Mouse (Mus musculus): ENCODE results near the gene Arpc5l. TPM values are rescaled to one million over a fixed set of nuclear protein-coding genes. Genes with fewer than 3 reads are reported as not detected.

The Arpc5l gene
- polyA plus RNA-seq, 1 experiment from 2014 or later: 68.3 TPM

DNA sequence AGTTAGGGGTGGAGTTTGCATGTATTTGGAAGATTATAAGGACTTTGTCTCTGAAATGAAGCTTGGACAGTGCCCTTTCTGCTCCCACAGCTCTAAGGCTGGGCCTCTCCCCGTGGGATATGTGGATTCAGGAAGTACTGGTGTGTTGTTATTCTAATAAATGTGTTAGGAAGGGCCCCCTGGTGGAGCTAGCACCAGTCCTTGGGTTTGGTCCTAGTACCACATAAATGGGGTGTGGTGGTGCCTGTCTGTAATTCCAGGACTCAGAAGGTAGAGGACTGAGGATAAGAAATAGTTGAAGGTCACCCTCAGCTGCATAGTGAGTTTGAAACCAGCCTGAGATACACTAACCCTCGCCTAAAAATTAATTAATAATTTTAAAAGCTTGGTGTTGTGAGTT is 31.9 kb upstream of the Arpc5l start:
- no peak overlapping the region for H3K4me3 ChIP-seq (ENCODE audit: low read depth, low read length)
- no peaks in the 10 kb centered on the region for H3K4me1 ChIP-seq (replicated peaks; ENCODE audit: control insufficient read depth, insufficient read depth, low read length)
- peak; percentile 40; the same call in 1 of the 2 replicates for TF ChIP-seq CTCF (IDR thresholded peaks at IDR 0.05; ENCODE audit: low read depth)
- no peak overlapping the region for H3K4me2 ChIP-seq (replicated peaks; ENCODE audit: low read depth)
- H3K9me3 ChIP-seq (ENCODE audit: control insufficient read depth): no peaks in the 10 kb centered on the region
- H3K9ac ChIP-seq (ENCODE audit: low read depth, low read length): no peak overlapping the region
- H3K27me3 ChIP-seq (replicated peaks; ENCODE audit: control insufficient read depth, insufficient read depth, low read length): no peaks in the 10 kb centered on the region
- WGBS: 29% methylated on average over 2 of the region's 2 CpGs
- no peaks in the 10 kb centered on the region for H3K36me3 ChIP-seq (ENCODE audit: control insufficient read depth, insufficient read depth)
- ATAC-seq: peak; percentile 29; the same call in 1 of the 2 replicates
- H3K27ac ChIP-seq (ENCODE audit: low read depth, low read length): no peak overlapping the region

DNA sequence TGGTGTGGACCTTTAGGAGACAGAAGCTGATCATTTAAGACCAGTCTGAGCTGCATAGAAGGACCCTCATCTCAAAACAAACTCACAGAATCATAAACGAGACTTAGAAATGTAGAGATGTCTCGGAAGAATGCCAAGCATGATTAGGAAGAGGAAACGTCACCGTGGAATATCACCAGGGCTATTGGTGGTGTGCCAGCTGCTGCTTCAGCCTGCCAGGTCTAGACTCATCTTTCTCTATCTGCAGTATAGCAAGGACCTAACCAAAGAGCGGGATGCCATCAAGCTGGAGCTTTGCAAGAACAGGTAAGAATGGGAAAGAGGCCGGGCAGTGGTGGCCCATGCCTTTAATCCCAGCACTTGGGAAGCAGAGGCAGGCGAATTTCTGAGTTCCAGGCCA is 31.4 kb upstream of the Arpc5l start:
- Histone ChIP-seq H3K4me3 (ENCODE audit: low read depth, low read length) (no peak overlapping the region), H3K9ac (ENCODE audit: low read depth, low read length) (no peak overlapping the region), H3K27me3 (replicated peaks; ENCODE audit: control insufficient read depth, insufficient read depth, low read length) (no peaks in the 10 kb centered on the region), H3K4me1 (replicated peaks; ENCODE audit: control insufficient read depth, insufficient read depth, low read length) (no peaks in the 10 kb centered on the region), H3K27ac (ENCODE audit: low read depth, low read length) (no peak overlapping the region), H3K4me2 (replicated peaks; ENCODE audit: low read depth) (no peak overlapping the region), H3K36me3 (ENCODE audit: control insufficient read depth, insufficient read depth) (no peaks in the 10 kb centered on the region), H3K9me3 (ENCODE audit: control insufficient read depth) (no peaks in the 10 kb centered on the region)
- WGBS: 70% methylated on average over 7 of the region's 7 CpGs
- no peak for TF ChIP-seq CTCF (IDR thresholded peaks at IDR 0.05; ENCODE audit: low read depth)
- no peak for ATAC-seq

DNA sequence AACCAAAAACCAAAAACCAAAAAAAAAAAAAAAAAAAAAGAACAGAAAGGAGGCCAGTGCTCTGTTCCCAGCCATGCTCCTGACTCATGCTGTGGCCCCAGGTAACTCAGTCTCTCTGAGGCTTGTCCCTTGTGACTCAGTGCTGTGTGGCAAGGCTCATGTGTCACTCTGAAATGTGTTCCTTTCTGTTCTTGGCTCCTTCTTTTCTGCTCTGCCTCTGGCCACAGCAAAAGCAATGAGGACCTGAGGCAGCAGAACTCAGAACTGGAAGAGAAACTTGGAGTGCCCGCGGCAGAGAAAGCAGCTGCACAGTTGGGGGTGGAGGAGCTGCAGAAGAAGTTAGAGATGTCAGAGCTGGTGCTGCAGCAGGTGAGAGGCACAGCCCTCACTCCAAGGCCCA is 31.0 kb upstream of the Arpc5l start:
- no peaks in the 10 kb centered on the region for H3K9me3 ChIP-seq (ENCODE audit: control insufficient read depth)
- ATAC-seq: no peak
- H3K27me3 ChIP-seq (replicated peaks; ENCODE audit: control insufficient read depth, insufficient read depth, low read length): no peaks in the 10 kb centered on the region
- TF ChIP-seq CTCF (IDR thresholded peaks at IDR 0.05; ENCODE audit: low read depth): no peak
- no peaks in the 10 kb centered on the region for H3K4me1 ChIP-seq (replicated peaks; ENCODE audit: control insufficient read depth, insufficient read depth, low read length)
- no peaks in the 10 kb centered on the region for H3K36me3 ChIP-seq (ENCODE audit: control insufficient read depth, insufficient read depth)
- no peak overlapping the region for H3K4me3 ChIP-seq (ENCODE audit: low read depth, low read length)
- H3K9ac ChIP-seq (ENCODE audit: low read depth, low read length): no peak overlapping the region
- H3K4me2 ChIP-seq (replicated peaks; ENCODE audit: low read depth): no peak overlapping the region
- WGBS: 62% methylated on average over 2 of the region's 2 CpGs
- no peak overlapping the region for H3K27ac ChIP-seq (ENCODE audit: low read depth, low read length)

DNA sequence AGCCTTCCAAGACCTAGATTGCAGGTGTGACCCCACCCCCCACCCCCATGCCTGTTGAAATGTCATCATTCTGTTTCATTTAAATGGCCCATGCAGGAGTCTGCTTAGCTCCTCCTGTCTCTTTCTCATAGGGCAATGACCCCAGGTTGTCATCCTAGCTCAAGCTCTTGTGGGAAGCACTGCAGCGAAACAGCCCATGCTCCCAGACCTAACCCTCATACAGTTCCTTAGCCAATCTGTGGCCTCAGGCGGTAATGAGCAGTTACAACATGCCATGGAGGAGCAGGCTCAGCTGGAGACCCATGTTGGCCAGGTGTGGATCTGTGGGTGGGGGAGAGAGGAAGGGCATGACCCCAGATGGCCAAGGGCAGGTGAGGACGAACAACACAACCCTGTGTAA is 30.0 kb upstream of the Arpc5l start:
- no peak overlapping the region for H3K4me3 ChIP-seq (ENCODE audit: low read depth, low read length)
- H3K27ac ChIP-seq (ENCODE audit: low read depth, low read length): no peak overlapping the region
- no peak for TF ChIP-seq CTCF (IDR thresholded peaks at IDR 0.05; ENCODE audit: low read depth)
- no peaks in the 10 kb centered on the region for H3K36me3 ChIP-seq (ENCODE audit: control insufficient read depth, insufficient read depth)
- 80% methylated on average over 3 of the region's 3 CpGs for WGBS
- no peak overlapping the region for H3K9ac ChIP-seq (ENCODE audit: low read depth, low read length)
- H3K9me3 ChIP-seq (ENCODE audit: control insufficient read depth): no peaks in the 10 kb centered on the region
- no peak for ATAC-seq
- H3K27me3 ChIP-seq (replicated peaks; ENCODE audit: control insufficient read depth, insufficient read depth, low read length): no peaks in the 10 kb centered on the region; the same call in 1 of the 2 replicates
- no peaks in the 10 kb centered on the region for H3K4me1 ChIP-seq (replicated peaks; ENCODE audit: control insufficient read depth, insufficient read depth, low read length)
- H3K4me2 ChIP-seq (replicated peaks; ENCODE audit: low read depth): no peak overlapping the region

DNA sequence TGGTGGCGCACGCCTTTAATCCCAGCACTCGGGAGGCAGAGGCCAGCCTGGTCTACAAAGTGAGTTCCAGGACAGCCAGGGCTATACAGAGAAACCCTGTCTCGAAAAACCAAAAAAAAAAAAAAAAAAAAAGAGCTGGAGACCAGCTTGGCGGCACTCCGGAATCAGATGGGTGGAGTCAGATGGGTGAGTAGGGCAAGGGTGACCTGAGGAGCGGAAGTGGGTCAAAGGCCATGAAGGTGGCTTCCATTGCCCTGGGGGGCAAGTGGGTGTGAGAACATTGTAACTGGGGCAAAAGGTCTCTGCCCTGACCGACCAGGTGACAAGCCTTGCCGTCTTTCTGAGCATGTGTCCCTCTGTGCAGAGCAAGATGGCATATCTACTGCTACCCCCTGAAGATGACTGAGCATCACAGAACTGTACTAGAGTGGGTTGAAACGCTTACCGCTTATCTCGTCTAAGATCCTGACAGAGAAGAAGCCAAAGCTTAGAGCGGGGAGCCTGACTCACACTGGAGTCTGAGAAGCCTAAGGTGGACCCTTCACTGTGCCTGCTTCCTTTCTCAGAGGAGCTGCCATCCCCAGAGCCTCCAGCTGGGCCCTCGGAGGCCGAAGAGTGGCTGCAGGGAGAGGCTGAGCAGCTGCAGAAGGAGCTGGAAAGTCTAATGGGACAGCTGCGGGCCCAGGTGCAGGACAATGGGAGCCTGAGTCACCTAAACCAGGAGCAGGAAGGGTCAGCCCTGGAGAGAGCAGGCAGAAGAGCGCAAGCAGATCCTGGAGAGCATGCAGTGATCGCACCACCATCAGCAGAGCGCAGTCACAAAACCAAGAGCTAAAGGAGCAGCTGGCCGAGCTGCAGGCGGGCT is 29.0 kb upstream of the Arpc5l start:
- 78% methylated on average over 20 of the region's 21 CpGs for WGBS
- H3K9ac ChIP-seq (ENCODE audit: low read depth, low read length): no peak overlapping the region
- H3K27ac ChIP-seq (ENCODE audit: low read depth, low read length): no peak overlapping the region
- no peaks in the 10 kb centered on the region for H3K36me3 ChIP-seq (ENCODE audit: control insufficient read depth, insufficient read depth)
- H3K27me3 ChIP-seq (replicated peaks; ENCODE audit: control insufficient read depth, insufficient read depth, low read length): no peaks in the 10 kb centered on the region; the same call in 1 of the 2 replicates
- no peaks in the 10 kb centered on the region for H3K4me1 ChIP-seq (replicated peaks; ENCODE audit: control insufficient read depth, insufficient read depth, low read length)
- no peaks in the 10 kb centered on the region for H3K9me3 ChIP-seq (ENCODE audit: control insufficient read depth)
- ATAC-seq: no peak
- no peak overlapping the region for H3K4me2 ChIP-seq (replicated peaks; ENCODE audit: low read depth)
- H3K4me3 ChIP-seq (ENCODE audit: low read depth, low read length): no peak overlapping the region
- no peak for TF ChIP-seq CTCF (IDR thresholded peaks at IDR 0.05; ENCODE audit: low read depth)

DNA sequence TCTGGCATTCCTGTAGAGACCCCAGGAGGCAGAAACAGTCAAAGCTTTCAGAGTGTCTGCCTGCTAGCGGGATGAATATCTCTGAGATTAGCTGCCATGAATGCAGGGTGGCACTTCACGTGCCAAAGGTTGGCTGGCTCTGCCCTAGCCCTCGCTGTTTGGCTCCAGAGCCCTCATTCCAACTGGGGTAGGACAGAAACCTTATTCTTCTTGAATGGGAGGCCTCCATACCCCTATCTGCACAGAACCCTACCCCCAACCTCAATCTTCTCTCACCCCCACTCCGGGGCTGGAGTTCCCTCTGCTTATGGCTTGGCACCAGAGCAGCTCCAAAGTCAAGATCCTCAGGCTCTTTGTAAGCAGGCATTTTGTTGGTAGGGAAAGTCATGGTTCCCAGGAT is 27.3 kb upstream of the Arpc5l start:
- no peak overlapping the region for H3K4me2 ChIP-seq (replicated peaks; ENCODE audit: low read depth)
- WGBS: 85% methylated on average over 4 of the region's 4 CpGs
- no peak overlapping the region for H3K4me3 ChIP-seq (ENCODE audit: low read depth, low read length)
- no peaks in the 10 kb centered on the region for H3K9me3 ChIP-seq (ENCODE audit: control insufficient read depth)
- H3K27ac ChIP-seq (ENCODE audit: low read depth, low read length): no peak overlapping the region
- TF ChIP-seq CTCF (IDR thresholded peaks at IDR 0.05; ENCODE audit: low read depth): no peak
- no peak overlapping the region for H3K9ac ChIP-seq (ENCODE audit: low read depth, low read length)
- no peaks in the 10 kb centered on the region for H3K36me3 ChIP-seq (ENCODE audit: control insufficient read depth, insufficient read depth)
- ATAC-seq: no peak
- H3K4me1 ChIP-seq (replicated peaks; ENCODE audit: control insufficient read depth, insufficient read depth, low read length): no peaks in the 10 kb centered on the region
- H3K27me3 ChIP-seq (replicated peaks; ENCODE audit: control insufficient read depth, insufficient read depth, low read length): no peaks in the 10 kb centered on the region; the same call in 1 of the 2 replicates
